Comparison of ENCODE assay signal across 31 mouse cellular contexts in the genomic region with DNA sequence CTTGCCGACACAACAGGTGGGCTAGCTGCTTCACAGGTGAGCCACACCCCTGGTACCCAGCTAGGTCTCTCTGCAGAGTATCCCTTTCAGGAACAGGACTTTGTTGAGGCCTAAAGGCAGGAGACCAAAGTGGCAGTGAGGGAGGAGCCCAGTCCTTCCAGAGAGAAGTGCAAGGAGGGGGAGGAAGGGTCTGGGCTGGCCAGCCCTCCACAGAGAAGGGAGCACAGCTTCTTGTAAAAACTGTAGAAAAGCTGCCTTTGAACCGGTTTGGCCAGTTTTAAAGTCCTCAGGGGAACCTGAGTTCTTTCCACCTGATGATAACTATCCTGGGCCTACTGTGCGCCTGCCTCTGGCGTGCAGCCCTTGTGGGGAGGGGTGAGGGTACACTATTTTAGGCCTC. TPM values are rescaled to one million over a fixed set of nuclear protein-coding genes. Genes with fewer than 3 reads are reported as not detected.
DNase-seq lines count a peak whose midpoint lies in the region; ATAC-seq and TF ChIP-seq lines count a peak whose summit lies in the region.
"Had no signal": no experiment of that assay in that cellular context is flagged by ENCODE, and none has a peak within 500 bp of the region (broad histone marks: within the 10 kb centered on the region; RNA-seq: fewer than 3 reads in every experiment).

No protein-coding gene starts in this region.

- H3K27ac ChIP-seq in kidney, embryonic 15.5 days: peak overlapping the region; percentile 49; the same call in 1 of the 2 replicates
- H3K27ac ChIP-seq in lung, postnatal 0 days (ENCODE audit: low read length): no peak overlapping the region
- no peak overlapping the region for H3K27ac ChIP-seq in embryonic facial prominence, embryonic 12.5 days
- no peak overlapping the region for H3K27ac ChIP-seq in stomach, embryonic 15.5 days
- H3K27ac ChIP-seq: embryonic facial prominence, embryonic 15.5 days; gastrocnemius, adult 2 months; heart, embryonic 10.5 days; hindbrain, embryonic 12.5 days; limb, embryonic 13.5 days; liver, embryonic 14.5 days; midbrain, embryonic 12.5 days; neural tube, embryonic 12.5 days had no signal

- no peaks in the 10 kb centered on the region for H3K36me3 ChIP-seq in kidney, embryonic 15.5 days
- no peaks in the 10 kb centered on the region for H3K36me3 ChIP-seq in lung, postnatal 0 days (ENCODE audit: insufficient read depth, low read length)
- no peaks in the 10 kb centered on the region for H3K36me3 ChIP-seq in embryonic facial prominence, embryonic 12.5 days
- no peaks in the 10 kb centered on the region for H3K36me3 ChIP-seq in stomach, embryonic 15.5 days
- H3K36me3 ChIP-seq: embryonic facial prominence, embryonic 15.5 days; heart, embryonic 10.5 days; hindbrain, embryonic 12.5 days; limb, embryonic 13.5 days; midbrain, embryonic 12.5 days; neural tube, embryonic 12.5 days had no signal

- no peak for DNase-seq in kidney, adult 8-10 months
- peak; percentile 73 for DNase-seq in lung, postnatal 0 days (ENCODE audit: low spot score)
- DNase-seq in lung, postnatal 25 days (ENCODE audit: low spot score): no peak
- DNase-seq in layer of hippocampus, adult 8-10 months (ENCODE audit: low spot score in 2 of 2): no peak
- DNase-seq: adrenal gland, postnatal 36 days; B cell, adult 2 months; cerebellum, adult 11-12 months; cerebellum, postnatal 36 days; gastrocnemius, adult 2 months; kidney, postnatal 36 days; layer of hippocampus, adult 9-11 months; right cerebral cortex, adult 18-20 months; thymus, adult 2 months had no signal

- H3K27me3 ChIP-seq in kidney, embryonic 15.5 days: no peaks in the 10 kb centered on the region; the same call in 1 of the 2 replicates
- H3K27me3 ChIP-seq in lung, postnatal 0 days (replicated peaks; ENCODE audit: insufficient read depth, low read length): no peaks in the 10 kb centered on the region
- H3K27me3 ChIP-seq in embryonic facial prominence, embryonic 12.5 days: peaks cover 18% of the 10 kb centered on the region
- H3K27me3 ChIP-seq in stomach, embryonic 15.5 days (replicated peaks): no peaks in the 10 kb centered on the region
- H3K27me3 ChIP-seq: neural tube, embryonic 12.5 days had no signal

- WGBS in kidney, embryonic 15.5 days: 60% methylated on average over 4 of the region's 4 CpGs
- 33% methylated on average over 4 of the region's 4 CpGs for WGBS in lung, postnatal 0 days
- WGBS in embryonic facial prominence, embryonic 12.5 days: 51% methylated on average over 4 of the region's 4 CpGs
- 48% methylated on average over 4 of the region's 4 CpGs for WGBS in stomach, embryonic 15.5 days

- H3K9me3 ChIP-seq in kidney, embryonic 15.5 days (replicated peaks): no peaks in the 10 kb centered on the region
- no peaks in the 10 kb centered on the region for H3K9me3 ChIP-seq in lung, postnatal 0 days (ENCODE audit: low read length)
- no peaks in the 10 kb centered on the region for H3K9me3 ChIP-seq in embryonic facial prominence, embryonic 12.5 days
- H3K9me3 ChIP-seq in stomach, embryonic 15.5 days: no peaks in the 10 kb centered on the region
- H3K9me3 ChIP-seq: embryonic facial prominence, embryonic 15.5 days; heart, embryonic 10.5 days; hindbrain, embryonic 12.5 days; limb, embryonic 13.5 days; midbrain, embryonic 12.5 days; neural tube, embryonic 12.5 days had no signal

- H3K4me1 ChIP-seq in kidney, embryonic 15.5 days: peaks cover 27% of the 10 kb centered on the region
- peaks cover 11% of the 10 kb centered on the region; the same call in 1 of the 2 replicates for H3K4me1 ChIP-seq in lung, postnatal 0 days (ENCODE audit: insufficient read depth, low read depth, low read length)
- peaks cover 14% of the 10 kb centered on the region for H3K4me1 ChIP-seq in embryonic facial prominence, embryonic 12.5 days
- peaks cover 20% of the 10 kb centered on the region for H3K4me1 ChIP-seq in stomach, embryonic 15.5 days

- H3K9ac ChIP-seq in kidney, embryonic 15.5 days: no peak overlapping the region
- H3K9ac ChIP-seq in lung, postnatal 0 days (replicated peaks; ENCODE audit: low read depth): no peak overlapping the region
- no peak overlapping the region for H3K9ac ChIP-seq in embryonic facial prominence, embryonic 12.5 days
- no peak overlapping the region for H3K9ac ChIP-seq in stomach, embryonic 15.5 days
- H3K9ac ChIP-seq: embryonic facial prominence, embryonic 15.5 days; hindbrain, embryonic 12.5 days; limb, embryonic 13.5 days; liver, embryonic 14.5 days; midbrain, embryonic 12.5 days; neural tube, embryonic 12.5 days had no signal

- H3K4me2 ChIP-seq in kidney, embryonic 15.5 days: no peak overlapping the region
- H3K4me2 ChIP-seq in lung, postnatal 0 days (replicated peaks; ENCODE audit: low read depth, low read length): no peak overlapping the region
- H3K4me2 ChIP-seq in embryonic facial prominence, embryonic 12.5 days (replicated peaks): no peak overlapping the region
- no peak overlapping the region for H3K4me2 ChIP-seq in stomach, embryonic 15.5 days
- H3K4me2 ChIP-seq: embryonic facial prominence, embryonic 15.5 days; hindbrain, embryonic 12.5 days; limb, embryonic 13.5 days; midbrain, embryonic 12.5 days; neural tube, embryonic 12.5 days had no signal

- TF ChIP-seq EP300 in lung, postnatal 0 days (IDR thresholded peaks at IDR 0.05): no peak

- no peak for TF ChIP-seq CTCF in lung, postnatal 0 days (IDR thresholded peaks at IDR 0.05)

- ATAC-seq in kidney, embryonic 15.5 days (replicated peaks; ENCODE audit: low FRiP score): 0 out of 2 replicates have a peak, but pooled peaks have one; percentile 28
- peak; percentile 61 for ATAC-seq in lung, postnatal 0 days
- ATAC-seq in embryonic facial prominence, embryonic 12.5 days (ENCODE audit: insufficient number of reproducible peaks, insufficient read depth, low FRiP score, low TSS enrichment): 0 out of 2 replicates have a peak, but pooled peaks have one; percentile 44
- peak; percentile 66; the same call in 1 of the 2 replicates for ATAC-seq in stomach, embryonic 15.5 days (ENCODE audit: insufficient read depth, low FRiP score, low read depth)
- ATAC-seq: inflammation-experienced regulatory T-cells, adult 6 months had no signal

- no peak overlapping the region for H3K4me3 ChIP-seq in kidney, embryonic 15.5 days (replicated peaks)
- no peak overlapping the region for H3K4me3 ChIP-seq in lung, postnatal 0 days (ENCODE audit: low read depth, low read length)
- H3K4me3 ChIP-seq in embryonic facial prominence, embryonic 12.5 days: no peak overlapping the region
- H3K4me3 ChIP-seq in stomach, embryonic 15.5 days (replicated peaks): no peak overlapping the region
- H3K4me3 ChIP-seq: embryonic facial prominence, embryonic 15.5 days; gastrocnemius, adult 2 months; heart, embryonic 10.5 days; hindbrain, embryonic 12.5 days; limb, embryonic 13.5 days; midbrain, embryonic 12.5 days; neural tube, embryonic 12.5 days had no signal

RNA-seq across cellular contexts. Expression of gene 7530416G11Rik, which starts 16.4 kb away (rescaled TPM):
- polyA plus RNA-seq in kidney, embryonic 15.5 days (2015; fragmentation: Nextera tagmentation; extraction: Ambion mirVana): not detected in 2 replicates
- polyA plus RNA-seq in lung, postnatal 0 days (2015; fragmentation: Nextera tagmentation; extraction: Ambion mirVana): not detected in 2 replicates
- polyA plus RNA-seq in embryonic facial prominence, embryonic 12.5 days (2016; fragmentation: Nextera tagmentation; extraction: Ambion mirVana): not detected in 2 replicates
- polyA plus RNA-seq in stomach, embryonic 15.5 days (2015; fragmentation: Nextera tagmentation; extraction: Ambion mirVana): not detected in 2 replicates
- not detected for total RNA-seq in layer of hippocampus, adult 8-10 months (2022)
- total RNA-seq: adrenal gland, postnatal 36 days; gastrocnemius, adult 2 months; left cerebral cortex, adult 8-10 months; megakaryocyte progenitor cell, adult 5-6 weeks; monocyte, adult 5-6 weeks had no signal
- polyA plus RNA-seq: embryonic facial prominence, embryonic 15.5 days; gonadal fat pad, adult 2 months; heart, embryonic 10.5 days; heart, postnatal 0 days; hindbrain, embryonic 12.5 days; inflammation-experienced regulatory T-cells, adult 6 months; limb, embryonic 13.5 days; liver, embryonic 14.5 days; midbrain, embryonic 12.5 days; neural tube, embryonic 12.5 days; small intestine, adult 2 months; thymus, adult 2 months; urinary bladder, adult 2 months had no signal
